Mouse (Mus musculus): Measurements from ENCODE around the gene Wdr60. TPM values are rescaled to one million over a fixed set of nuclear protein-coding genes. Genes with fewer than 3 reads are reported as not detected.

The Wdr60 gene
- 22.6 and 24.5 TPM in 2 replicates for polyA plus RNA-seq (2015; fragmentation: Nextera tagmentation; extraction: Ambion mirVana)

DNA sequence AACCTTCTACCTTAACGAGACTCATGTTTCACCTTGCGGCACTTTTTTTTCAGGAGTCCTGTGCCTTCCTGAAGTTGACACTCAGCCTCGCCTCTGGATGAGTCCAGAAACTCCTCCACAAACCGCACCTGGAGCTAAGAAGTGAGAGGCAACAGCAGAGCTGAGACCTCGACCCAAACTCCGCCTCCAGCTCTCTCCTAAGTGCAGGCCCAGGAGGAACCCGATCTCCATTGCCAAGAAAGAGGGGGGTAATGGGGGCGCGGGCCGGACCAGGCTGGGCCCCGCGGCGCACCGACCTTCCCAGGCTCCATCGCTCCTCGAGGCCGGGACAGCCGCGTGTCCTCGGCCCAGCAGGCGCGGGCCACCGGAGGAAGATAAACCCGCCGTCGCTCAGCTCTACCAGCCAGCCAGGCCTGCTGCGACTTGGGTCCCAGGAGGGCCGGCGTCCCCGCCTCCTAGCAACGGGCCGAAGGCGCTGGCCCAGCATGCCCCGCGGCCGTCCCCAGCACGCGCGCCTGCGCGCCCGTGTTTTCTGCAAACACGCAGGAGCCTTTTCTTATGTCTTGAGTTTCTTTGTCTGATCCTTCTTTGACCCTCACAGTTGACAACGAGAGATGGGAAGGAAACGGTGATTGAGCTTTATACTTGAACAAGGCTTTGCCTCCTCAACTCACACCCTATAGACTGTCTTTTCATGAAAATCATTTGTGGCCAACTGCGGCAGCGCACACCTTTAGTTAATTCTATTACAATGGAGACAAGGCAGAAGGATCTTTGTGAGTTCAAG is at the start of gene Wdr60:
TSS of gene Wdr60 (minus strand) at position 468 of the 787 bp plus-strand sequence.
- H3K9ac ChIP-seq = peak within 1 kb of the TSS; percentile 66
- no peaks in the 10 kb centered on the region for H3K27me3 ChIP-seq (replicated peaks)
- ATAC-seq (replicated peaks) = peak; percentile 98
- no peaks in the 10 kb centered on the region for H3K9me3 ChIP-seq
- peak within 1 kb of the TSS; percentile 56 for H3K4me3 ChIP-seq
- H3K27ac ChIP-seq = peak within 1 kb of the TSS; percentile 80
- H3K4me2 ChIP-seq = peak within 1 kb of the TSS; percentile 55
- peaks cover 13% of the 10 kb centered on the region for H3K4me1 ChIP-seq
- no peaks in the 10 kb centered on the region for H3K36me3 ChIP-seq (replicated peaks)
- WGBS = 3% methylated on average over 47 of the region's 47 CpGs

DNA sequence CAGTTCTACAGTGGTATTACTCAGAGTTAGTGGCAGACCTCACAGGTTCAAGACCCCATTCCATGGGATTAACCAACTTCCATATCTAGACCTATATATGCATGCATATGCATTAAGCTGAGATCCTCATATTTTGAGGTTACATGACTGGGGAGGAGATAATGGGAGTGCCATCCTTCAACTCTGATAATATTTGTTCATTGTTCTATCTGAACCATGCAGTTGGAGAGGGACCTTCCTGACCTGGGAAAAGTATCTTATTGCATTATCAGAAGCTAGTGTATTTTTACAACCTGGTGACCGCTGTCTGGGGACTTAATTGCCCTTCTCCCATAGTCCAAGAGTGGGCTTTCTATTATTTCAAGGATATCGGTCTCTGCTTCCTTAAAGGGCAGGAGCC is 45.8 kb upstream of the Wdr60 start:
- Histone ChIP-seq H3K4me3 (no peak overlapping the region), H3K27me3 (replicated peaks) (no peaks in the 10 kb centered on the region), H3K36me3 (replicated peaks) (no peaks in the 10 kb centered on the region), H3K4me1 (no peaks in the 10 kb centered on the region), H3K4me2 (no peak overlapping the region), H3K27ac (no peak overlapping the region), H3K9me3 (no peaks in the 10 kb centered on the region), H3K9ac (no peak overlapping the region)
- no peak for ATAC-seq (replicated peaks)
- WGBS = 99% methylated on average over 2 of the region's 2 CpGs

GRCm38 (mm10) chr12:116307870-116308269 is 45.0 kb upstream of the Wdr60 start:
- H3K4me1 ChIP-seq = no peaks in the 10 kb centered on the region
- no peaks in the 10 kb centered on the region for H3K27me3 ChIP-seq (replicated peaks)
- ATAC-seq (replicated peaks) = no peak
- 91% methylated on average over 3 of the region's 3 CpGs for WGBS
- no peaks in the 10 kb centered on the region for H3K9me3 ChIP-seq
- H3K4me3 ChIP-seq = no peak overlapping the region
- H3K36me3 ChIP-seq (replicated peaks) = no peaks in the 10 kb centered on the region
- no peak overlapping the region for H3K27ac ChIP-seq
- H3K4me2 ChIP-seq = no peak overlapping the region
- H3K9ac ChIP-seq = no peak overlapping the region

- H3K4me1 ChIP-seq = no peaks in the 10 kb centered on the region
- no peaks in the 10 kb centered on the region for H3K36me3 ChIP-seq (replicated peaks)
- H3K9ac ChIP-seq = no peak overlapping the region
- H3K4me3 ChIP-seq = no peak overlapping the region
- 61% methylated on average over 1 of the region's 1 CpGs for WGBS
- ATAC-seq (replicated peaks) = no peak
- no peak overlapping the region for H3K27ac ChIP-seq
- no peaks in the 10 kb centered on the region for H3K27me3 ChIP-seq (replicated peaks)
- H3K4me2 ChIP-seq = no peak overlapping the region
- H3K9me3 ChIP-seq = no peaks in the 10 kb centered on the region
These were observed 43.2 kb upstream of the Wdr60 start for GRCm38 (mm10) chr12:116306042-116306441.

DNA sequence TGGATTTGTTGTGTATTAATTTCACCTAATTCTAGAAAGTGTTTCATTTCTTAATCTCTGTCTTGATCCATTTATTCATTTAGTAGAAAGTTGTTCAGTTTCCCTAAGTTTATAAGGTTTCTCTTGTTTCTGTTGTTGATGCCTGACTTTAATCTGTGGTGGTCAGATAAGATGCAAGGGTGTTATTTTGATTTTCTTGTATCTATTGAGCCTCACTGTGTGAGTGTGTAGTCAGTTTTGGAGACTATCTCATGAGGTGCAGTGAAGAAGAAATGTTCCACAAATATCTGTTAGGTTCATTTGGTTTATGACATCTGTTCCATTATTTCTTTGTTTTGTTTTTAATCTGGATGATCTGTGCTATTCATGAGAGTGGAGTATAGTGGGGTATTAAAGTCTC is 39.4 kb upstream of the Wdr60 start:
- H3K36me3 ChIP-seq (replicated peaks) = no peaks in the 10 kb centered on the region
- no peak for ATAC-seq (replicated peaks)
- H3K4me3 ChIP-seq = no peak overlapping the region
- H3K4me2 ChIP-seq = no peak overlapping the region
- H3K4me1 ChIP-seq = no peaks in the 10 kb centered on the region
- no peak overlapping the region for H3K9ac ChIP-seq
- no peaks in the 10 kb centered on the region for H3K9me3 ChIP-seq
- H3K27me3 ChIP-seq (replicated peaks) = no peaks in the 10 kb centered on the region
- H3K27ac ChIP-seq = no peak overlapping the region

DNA sequence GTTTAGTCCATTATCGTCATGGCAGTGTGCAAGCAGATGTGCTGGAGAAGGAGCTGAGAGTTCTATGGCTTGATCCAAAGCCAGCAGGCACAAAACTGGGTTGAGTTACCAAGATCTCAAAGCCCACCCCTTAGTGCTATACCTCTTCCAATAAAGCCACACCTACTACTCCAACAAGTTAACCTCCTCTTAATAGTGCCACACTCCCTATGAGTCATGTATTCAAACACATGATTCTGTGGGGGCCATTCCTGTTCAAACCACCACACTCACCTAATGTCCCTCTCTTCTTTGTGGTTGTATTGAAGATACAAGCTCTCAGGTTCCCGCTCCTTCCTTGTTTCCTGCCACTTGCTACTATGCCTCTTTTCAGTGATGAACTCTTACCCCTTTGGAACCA is 37.1 kb upstream of the Wdr60 start:
- no peaks in the 10 kb centered on the region for H3K9me3 ChIP-seq
- no peaks in the 10 kb centered on the region for H3K36me3 ChIP-seq (replicated peaks)
- H3K9ac ChIP-seq = no peak overlapping the region
- H3K4me2 ChIP-seq = no peak overlapping the region
- H3K4me3 ChIP-seq = no peak overlapping the region
- no peaks in the 10 kb centered on the region for H3K4me1 ChIP-seq
- 100% methylated on average over 2 of the region's 2 CpGs for WGBS
- H3K27me3 ChIP-seq (replicated peaks) = no peaks in the 10 kb centered on the region
- ATAC-seq (replicated peaks) = no peak
- H3K27ac ChIP-seq = no peak overlapping the region

- Histone ChIP-seq H3K4me3 (no peak overlapping the region), H3K9me3 (no peaks in the 10 kb centered on the region), H3K27ac (no peak overlapping the region), H3K27me3 (replicated peaks) (no peaks in the 10 kb centered on the region), H3K36me3 (replicated peaks) (no peaks in the 10 kb centered on the region), H3K4me2 (no peak overlapping the region), H3K4me1 (no peaks in the 10 kb centered on the region), H3K9ac (no peak overlapping the region)
- no peak for ATAC-seq (replicated peaks)
- 87% methylated on average over 4 of the region's 4 CpGs for WGBS
These were observed 30.9 kb upstream of the Wdr60 start for GRCm38 (mm10) chr12:116293599-116294292.

DNA sequence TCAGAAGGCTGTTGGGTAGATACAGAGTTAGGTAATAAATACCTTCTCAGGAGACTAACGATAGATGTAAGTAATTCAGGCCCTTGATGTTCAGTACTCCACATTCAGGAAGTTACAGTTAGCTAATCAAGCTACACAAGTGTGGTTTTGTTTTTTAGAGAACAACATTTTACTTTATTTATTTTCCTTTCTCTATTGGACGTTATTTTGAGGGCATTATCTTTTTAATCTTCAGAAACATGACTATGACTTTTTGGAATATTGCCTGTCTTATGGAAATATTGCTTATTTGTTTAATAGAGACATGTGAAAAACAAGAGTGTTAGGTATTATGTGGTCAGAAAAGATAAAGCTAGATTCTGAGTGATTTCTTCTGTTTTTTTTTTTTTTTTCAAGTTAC is 30.4 kb upstream of the Wdr60 start:
- Histone ChIP-seq H3K27ac (no peak overlapping the region), H3K9ac (no peak overlapping the region), H3K27me3 (replicated peaks) (no peaks in the 10 kb centered on the region), H3K4me3 (no peak overlapping the region), H3K9me3 (no peaks in the 10 kb centered on the region), H3K4me2 (no peak overlapping the region), H3K36me3 (replicated peaks) (no peaks in the 10 kb centered on the region), H3K4me1 (no peaks in the 10 kb centered on the region)
- 85% methylated on average over 2 of the region's 2 CpGs for WGBS
- no peak for ATAC-seq (replicated peaks)

- Histone ChIP-seq H3K36me3 (replicated peaks) (no peaks in the 10 kb centered on the region), H3K9me3 (no peaks in the 10 kb centered on the region), H3K4me3 (no peak overlapping the region), H3K9ac (no peak overlapping the region), H3K4me2 (no peak overlapping the region), H3K27me3 (replicated peaks) (no peaks in the 10 kb centered on the region), H3K27ac (no peak overlapping the region), H3K4me1 (peaks cover 11% of the 10 kb centered on the region)
- no peak for ATAC-seq (replicated peaks)
- WGBS = 86% methylated on average over 2 of the region's 2 CpGs
These were observed 20.7 kb upstream of the Wdr60 start for GRCm38 (mm10) chr12:116283511-116283910.

GRCm38 (mm10) chr12:116282856-116283255 is 20.0 kb upstream of the Wdr60 start:
- no peaks in the 10 kb centered on the region for H3K27me3 ChIP-seq (replicated peaks)
- H3K4me1 ChIP-seq = peaks cover 11% of the 10 kb centered on the region
- no peaks in the 10 kb centered on the region for H3K9me3 ChIP-seq
- 87% methylated on average over 2 of the region's 2 CpGs for WGBS
- no peak for ATAC-seq (replicated peaks)
- H3K9ac ChIP-seq = no peak overlapping the region
- no peak overlapping the region for H3K4me3 ChIP-seq
- H3K4me2 ChIP-seq = no peak overlapping the region; the same call in 1 of the 2 replicates
- H3K36me3 ChIP-seq (replicated peaks) = no peaks in the 10 kb centered on the region
- no peak overlapping the region for H3K27ac ChIP-seq

DNA sequence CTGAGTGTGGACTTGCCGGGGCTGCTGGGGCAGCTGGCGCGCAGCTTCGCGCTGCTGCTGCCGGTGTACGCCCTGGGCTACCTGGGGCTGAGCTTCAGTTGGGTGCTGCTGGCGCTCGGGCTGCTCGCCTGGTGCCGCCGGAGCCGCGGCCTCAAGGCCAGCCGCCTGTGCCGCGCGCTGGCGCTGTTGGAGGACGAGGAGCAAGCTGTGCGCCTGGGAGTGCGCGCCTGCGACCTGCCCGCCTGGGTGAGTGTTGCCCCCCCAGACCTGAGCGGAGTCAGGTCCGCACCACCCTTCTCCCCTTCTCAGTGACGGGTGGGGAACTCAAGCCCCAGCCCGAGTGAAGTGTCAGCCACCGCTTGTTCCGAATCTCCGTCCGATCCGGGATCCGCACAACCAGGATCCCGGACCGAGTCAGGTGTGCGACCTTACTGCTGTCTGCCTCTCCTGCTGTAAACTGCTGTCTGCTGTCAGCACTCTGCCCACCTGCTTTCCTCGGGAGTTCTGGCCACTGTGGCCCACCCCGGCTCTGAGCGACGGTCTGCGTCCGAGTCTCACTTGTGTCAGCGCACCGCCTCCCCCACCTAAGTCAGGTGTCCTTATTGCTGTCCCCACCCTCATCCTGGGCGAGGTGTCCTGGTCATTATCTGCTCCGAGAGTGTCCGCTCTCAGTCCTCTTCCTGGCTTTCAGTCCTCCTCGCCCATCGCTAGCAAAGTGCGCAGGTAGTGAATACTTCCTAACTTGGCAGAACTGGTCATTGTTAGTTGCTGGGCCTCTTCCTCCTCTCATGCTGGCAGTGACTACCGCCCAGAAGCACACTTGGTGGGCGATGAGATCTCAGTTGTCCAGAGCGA is 18.8 kb upstream of the Wdr60 start:
- no peak for ATAC-seq (replicated peaks)

More for the DNA sequence above, 18.8 kb upstream of the Wdr60 start:
- no peaks in the 10 kb centered on the region for H3K36me3 ChIP-seq (replicated peaks)
- H3K4me1 ChIP-seq = peaks cover 11% of the 10 kb centered on the region
- peak overlapping the region; percentile 99 for H3K27ac ChIP-seq
- under 1% methylated on average over 55 of the region's 55 CpGs for WGBS
- H3K27me3 ChIP-seq (replicated peaks) = no peaks in the 10 kb centered on the region
- peak overlapping the region; percentile 80 for H3K4me3 ChIP-seq
- H3K9ac ChIP-seq = peak overlapping the region; percentile 89
- H3K9me3 ChIP-seq = no peaks in the 10 kb centered on the region
- H3K4me2 ChIP-seq = peak overlapping the region; percentile 87

All from midbrain, embryonic 15.5 days (tissue).